Mouse (Mus musculus): Measurements from ENCODE around the gene D430041D05Rik. TPM values are rescaled to one million over a fixed set of nuclear protein-coding genes. Genes with fewer than 3 reads are reported as not detected.
"Not testable (repeated sequence)": the region's sequence is repeated elsewhere in the genome, so short reads cannot be mapped to it uniquely, and the experiment has no call there.

Gene D430041D05Rik
- polyA plus RNA-seq, 1 experiment from 2014 or later = 1.2 TPM

GRCm38 (mm10) chr2:104121681-104122504 is 288.9 kb downstream of the D430041D05Rik start:
- ATAC-seq (ENCODE audit: insufficient number of reproducible peaks, insufficient read depth, low FRiP score, low TSS enrichment) = no peak
- H3K9me3 ChIP-seq = no peaks in the 10 kb centered on the region
- peaks cover 14% of the 10 kb centered on the region; the same call in 1 of the 2 replicates for H3K27me3 ChIP-seq
- peak overlapping the region; percentile 97 for H3K4me2 ChIP-seq (replicated peaks)
- peaks cover 8% of the 10 kb centered on the region for H3K4me1 ChIP-seq
- no peak overlapping the region for H3K27ac ChIP-seq
- H3K4me3 ChIP-seq = peak overlapping the region; percentile 71
- H3K36me3 ChIP-seq = no peaks in the 10 kb centered on the region
- no peak overlapping the region for H3K9ac ChIP-seq
- 78% methylated on average over 8 of the region's 8 CpGs for WGBS

GRCm38 (mm10) chr2:104120312-104120711 is 290.5 kb downstream of the D430041D05Rik start:
- Histone ChIP-seq H3K4me2 (replicated peaks) (no peak overlapping the region), H3K9ac (no peak overlapping the region), H3K27ac (no peak overlapping the region), H3K4me1 (peaks cover 8% of the 10 kb centered on the region), H3K27me3 (0 out of 2 replicates have a peak, but pooled peaks cover 9% of the 10 kb centered on the region), H3K9me3 (no peaks in the 10 kb centered on the region), H3K4me3 (no peak overlapping the region), H3K36me3 (no peaks in the 10 kb centered on the region)
- WGBS = 57% methylated on average over 6 of the region's 6 CpGs
- ATAC-seq (ENCODE audit: insufficient number of reproducible peaks, insufficient read depth, low FRiP score, low TSS enrichment) = no peak

- WGBS = 82% methylated on average over 1 of the region's 1 CpGs
- H3K4me3 ChIP-seq = no peak overlapping the region
- H3K9ac ChIP-seq = no peak overlapping the region
- 0 out of 2 replicates have a peak, but pooled peaks cover 3% of the 10 kb centered on the region for H3K27me3 ChIP-seq
- no peaks in the 10 kb centered on the region for H3K9me3 ChIP-seq
- H3K4me1 ChIP-seq = peaks cover 8% of the 10 kb centered on the region
- no peak overlapping the region for H3K4me2 ChIP-seq (replicated peaks)
- H3K36me3 ChIP-seq = no peaks in the 10 kb centered on the region
- ATAC-seq (ENCODE audit: insufficient number of reproducible peaks, insufficient read depth, low FRiP score, low TSS enrichment) = no peak
- H3K27ac ChIP-seq = no peak overlapping the region
These were observed 291.7 kb downstream of the D430041D05Rik start for GRCm38 (mm10) chr2:104119097-104119496.

- ATAC-seq (ENCODE audit: insufficient number of reproducible peaks, insufficient read depth, low FRiP score, low TSS enrichment); H3K4me3 ChIP-seq; H3K9me3 ChIP-seq; H3K27me3 ChIP-seq; H3K4me1 ChIP-seq; H3K4me2 ChIP-seq (replicated peaks); H3K36me3 ChIP-seq; H3K9ac ChIP-seq; H3K27ac ChIP-seq: not testable (repeated sequence)
These were observed 293.6 kb downstream of the D430041D05Rik start for GRCm38 (mm10) chr2:104117173-104117572.

GRCm38 (mm10) chr2:104114898-104115297 is 295.9 kb downstream of the D430041D05Rik start:
- Histone ChIP-seq H3K36me3 (no peaks in the 10 kb centered on the region), H3K4me1 (no peaks in the 10 kb centered on the region), H3K4me3 (no peak overlapping the region), H3K4me2 (replicated peaks) (no peak overlapping the region), H3K9ac (no peak overlapping the region), H3K27ac (no peak overlapping the region), H3K27me3 (no peaks in the 10 kb centered on the region), H3K9me3 (no peaks in the 10 kb centered on the region)
- WGBS = 82% methylated on average over 3 of the region's 3 CpGs
- ATAC-seq (ENCODE audit: insufficient number of reproducible peaks, insufficient read depth, low FRiP score, low TSS enrichment) = no peak

- not testable (repeated sequence) for H3K27me3 ChIP-seq; H3K9ac ChIP-seq; ATAC-seq (ENCODE audit: insufficient number of reproducible peaks, insufficient read depth, low FRiP score, low TSS enrichment); H3K27ac ChIP-seq; H3K4me3 ChIP-seq; H3K4me1 ChIP-seq; H3K9me3 ChIP-seq; H3K4me2 ChIP-seq (replicated peaks); H3K36me3 ChIP-seq
These were observed 297.2 kb downstream of the D430041D05Rik start for GRCm38 (mm10) chr2:104113563-104113962.

GRCm38 (mm10) chr2:104111170-104111797 is 299.5 kb downstream of the D430041D05Rik start:
- H3K4me2 ChIP-seq (replicated peaks); H3K4me1 ChIP-seq; H3K36me3 ChIP-seq; ATAC-seq (ENCODE audit: insufficient number of reproducible peaks, insufficient read depth, low FRiP score, low TSS enrichment); H3K27ac ChIP-seq; H3K4me3 ChIP-seq; H3K27me3 ChIP-seq; H3K9me3 ChIP-seq; H3K9ac ChIP-seq: not testable (repeated sequence)
- WGBS = no CpG with 5 or more reads among the region's 1 CpGs

GRCm38 (mm10) chr2:104110031-104110430 is 300.8 kb downstream of the D430041D05Rik start:
- Histone ChIP-seq H3K9ac (no peak overlapping the region), H3K36me3 (no peaks in the 10 kb centered on the region), H3K9me3 (no peaks in the 10 kb centered on the region), H3K4me2 (replicated peaks) (no peak overlapping the region), H3K27me3 (no peaks in the 10 kb centered on the region), H3K27ac (no peak overlapping the region), H3K4me1 (no peaks in the 10 kb centered on the region), H3K4me3 (no peak overlapping the region)
- ATAC-seq (ENCODE audit: insufficient number of reproducible peaks, insufficient read depth, low FRiP score, low TSS enrichment) = no peak
- 82% methylated on average over 4 of the region's 4 CpGs for WGBS

- H3K4me1 ChIP-seq = no peaks in the 10 kb centered on the region
- 60% methylated on average over 2 of the region's 2 CpGs for WGBS
- H3K27me3 ChIP-seq = no peaks in the 10 kb centered on the region
These were observed 301.3 kb downstream of the D430041D05Rik start for GRCm38 (mm10) chr2:104109528-104109927.

GRCm38 (mm10) chr2:104109021-104109420 is 301.8 kb downstream of the D430041D05Rik start:
- H3K36me3 ChIP-seq; H3K4me2 ChIP-seq (replicated peaks); ATAC-seq (ENCODE audit: insufficient number of reproducible peaks, insufficient read depth, low FRiP score, low TSS enrichment); H3K27me3 ChIP-seq; H3K4me1 ChIP-seq; H3K9me3 ChIP-seq; H3K27ac ChIP-seq; H3K4me3 ChIP-seq; H3K9ac ChIP-seq: not testable (repeated sequence)
- WGBS = 88% methylated on average over 2 of the region's 2 CpGs

More at GRCm38 (mm10) chr2:104109528-104109927, 301.3 kb downstream of the D430041D05Rik start:
- Histone ChIP-seq H3K27ac (no peak overlapping the region), H3K36me3 (no peaks in the 10 kb centered on the region), H3K4me2 (replicated peaks) (no peak overlapping the region), H3K9ac (no peak overlapping the region), H3K9me3 (no peaks in the 10 kb centered on the region), H3K4me3 (no peak overlapping the region)
- no peak for ATAC-seq (ENCODE audit: insufficient number of reproducible peaks, insufficient read depth, low FRiP score, low TSS enrichment)

- Histone ChIP-seq H3K9ac (no peak overlapping the region), H3K4me1 (no peaks in the 10 kb centered on the region), H3K27ac (no peak overlapping the region), H3K27me3 (no peaks in the 10 kb centered on the region), H3K4me3 (no peak overlapping the region), H3K36me3 (no peaks in the 10 kb centered on the region), H3K9me3 (no peaks in the 10 kb centered on the region), H3K4me2 (replicated peaks) (no peak overlapping the region)
- ATAC-seq (ENCODE audit: insufficient number of reproducible peaks, insufficient read depth, low FRiP score, low TSS enrichment) = no peak
- 87% methylated on average over 6 of the region's 6 CpGs for whole genome bisulfite sequencing
These were observed 306.0 kb downstream of the D430041D05Rik start for GRCm38 (mm10) chr2:104104800-104105199.

GRCm38 (mm10) chr2:104099946-104100345 is 310.9 kb downstream of the D430041D05Rik start:
- H3K4me3 ChIP-seq = no peak overlapping the region
- no peak overlapping the region for H3K27ac ChIP-seq
- H3K27me3 ChIP-seq = no peaks in the 10 kb centered on the region
- 47% methylated on average over 1 of the region's 1 CpGs for WGBS
- no peak overlapping the region for H3K4me2 ChIP-seq (replicated peaks)
- H3K4me1 ChIP-seq = no peaks in the 10 kb centered on the region
- no peak overlapping the region for H3K9ac ChIP-seq
- no peaks in the 10 kb centered on the region for H3K36me3 ChIP-seq
- no peaks in the 10 kb centered on the region for H3K9me3 ChIP-seq
- no peak for ATAC-seq (ENCODE audit: insufficient number of reproducible peaks, insufficient read depth, low FRiP score, low TSS enrichment)
